Mouse (Mus musculus): ENCODE results near the gene Dchs1.

GRCm38 (mm10) chr7:105810877-105811489 is 23.5 kb upstream of the Dchs1 start, which contains the start of gene Mrpl17:
- TF ChIP-seq CTCF (IDR thresholded peaks at IDR 0.05; ENCODE audit: extremely low read depth, insufficient read depth, insufficient read length, insufficient replicate concordance) (peak; percentile 91), POLR2A (IDR thresholded peaks at IDR 0.05; ENCODE audit: low read depth, low read length) (peak; percentile 83)

All from spleen, adult 2 months (tissue).